Mouse (Mus musculus) kidney, embryonic 15.5 days (tissue): ENCODE results near the gene Tnp2. TPM values are rescaled to one million over a fixed set of nuclear protein-coding genes. Genes with fewer than 3 reads are reported as not detected.

Source experiments
- ATAC-seq: fragments of 200-750 bp; cut with Nextera tagmentation; replicated peaks from 2 replicates; pipeline ENCODE4 v1.8.0; 2017; ENCODE audit warnings: moderate TSS enrichment; ENCODE audit not compliant: low FRiP score
- H3K27ac ChIP-seq: fragments of 300-500 bp; sonication (generic); 2 replicates; pipeline ENCODE4 v1.5.1; 2015; ENCODE audit warnings: mild to moderate bottlenecking, inconsistent platforms
- H3K27me3 ChIP-seq: fragments of 300-500 bp; sonication (generic); 2 replicates; pipeline ENCODE4 v1.6.1; 2015; ENCODE audit warnings: inconsistent platforms
- H3K36me3 ChIP-seq: fragments of 300-500 bp; sonication (generic); 2 replicates; pipeline ENCODE4 v1.6.1; 2015; ENCODE audit warnings: inconsistent platforms
- H3K4me1 ChIP-seq: fragments of 300-500 bp; sonication (generic); 2 replicates; pipeline ENCODE4 v1.6.1; 2015; ENCODE audit warnings: inconsistent platforms
- H3K4me2 ChIP-seq: fragments of 300-500 bp; sonication (generic); 2 replicates; pipeline ENCODE4 v1.6.1; 2015; ENCODE audit warnings: moderate library complexity, mild to moderate bottlenecking, inconsistent platforms
- H3K4me3 ChIP-seq: fragments of 300-500 bp; sonication (generic); replicated peaks from 2 replicates; pipeline ENCODE4 v1.5.1; 2015; ENCODE audit warnings: mild to moderate bottlenecking, inconsistent platforms
- H3K9ac ChIP-seq: fragments of 300-500 bp; sonication (generic); 2 replicates; pipeline ENCODE4 v1.6.1; 2015; ENCODE audit warnings: mild to moderate bottlenecking, inconsistent platforms
- H3K9me3 ChIP-seq: fragments of 300-500 bp; sonication (generic); replicated peaks from 2 replicates; pipeline ENCODE4 v1.6.1; 2016; ENCODE audit warnings: inconsistent platforms
- WGBS: fragments of 180-500 bp; shearing (Covaris S2); methylation state at CpG from one replicate; pipeline ENCODE4 v1.1.7; 2015; ENCODE audit warnings: mixed read lengths; 5-methylcytosine and 5-hydroxymethylcytosine counted together
- polyA plus RNA-seq: library from polyadenylated mRNA; unstranded; fragments of >200 nt; fragmentation: Nextera tagmentation; extraction: Ambion mirVana; gene quantifications from 2 replicates; pipeline ENCODE4 v1.2.1, GENCODE M21; 2015

The Tnp2 gene
- polyA plus RNA-seq, 1 experiment from 2014 or later = not detected

DNA sequence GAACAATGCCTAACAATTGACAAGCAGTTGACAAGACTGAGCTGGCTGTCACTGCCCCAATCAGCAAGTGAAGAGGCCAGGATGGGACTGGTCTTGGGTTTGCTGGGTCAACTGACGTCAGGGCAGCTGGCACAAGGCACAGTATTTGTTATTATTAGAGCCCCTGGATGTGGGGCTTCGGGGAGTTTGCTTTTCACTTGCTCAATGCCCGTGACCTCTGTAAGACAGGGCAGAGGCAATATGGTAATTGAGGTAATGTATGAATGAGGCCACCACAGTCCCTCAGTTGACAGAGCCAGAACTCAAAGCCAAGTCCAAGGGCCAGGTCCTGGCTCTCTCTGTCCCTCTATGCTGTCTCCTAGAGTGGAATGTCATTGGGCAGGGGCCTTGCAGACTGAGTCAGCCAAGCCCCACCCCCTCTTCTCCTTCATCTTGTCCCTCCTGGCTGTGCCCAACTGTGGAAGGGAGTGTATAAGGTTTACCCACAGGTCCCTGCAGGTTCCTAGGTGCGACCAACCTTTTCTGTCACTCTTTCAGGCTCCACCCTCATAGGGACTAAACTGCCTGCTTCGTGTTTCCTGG is 10.8 kb downstream of the Tnp2 start:
- ATAC-seq = no peak
- Histone ChIP-seq H3K27me3 (no peaks in the 10 kb centered on the region), H3K9me3 (no peaks in the 10 kb centered on the region), H3K4me1 (peaks cover 30% of the 10 kb centered on the region), H3K9ac (no peak overlapping the region), H3K36me3 (no peaks in the 10 kb centered on the region), H3K27ac (no peak overlapping the region), H3K4me2 (no peak overlapping the region), H3K4me3 (no peak overlapping the region)
- 52% methylated on average over 5 of the region's 5 CpGs for WGBS

DNA sequence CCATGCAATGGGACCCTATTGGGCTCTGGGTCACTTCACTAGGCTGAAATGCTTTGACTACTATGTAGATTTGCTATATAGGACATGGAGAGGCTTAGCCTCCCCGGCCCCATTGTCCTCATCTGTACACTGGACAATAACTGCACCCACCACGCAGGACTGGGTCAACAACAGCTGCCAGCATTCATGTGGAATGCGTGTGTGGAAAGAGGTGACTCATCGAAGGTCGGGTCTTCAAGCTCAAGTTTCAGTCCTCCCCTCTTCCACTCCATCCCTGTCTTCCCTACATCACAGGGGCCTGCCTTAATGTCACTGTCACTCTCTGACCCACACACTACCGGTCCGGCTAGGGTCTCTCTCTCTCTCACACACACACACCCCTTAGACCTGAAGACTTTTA is 12.1 kb downstream of the Tnp2 start:
- no peak overlapping the region for H3K4me2 ChIP-seq
- H3K9ac ChIP-seq = no peak overlapping the region
- no peak overlapping the region for H3K4me3 ChIP-seq
- no peak for ATAC-seq
- peaks cover 17% of the 10 kb centered on the region for H3K4me1 ChIP-seq
- H3K27ac ChIP-seq = no peak overlapping the region
- H3K36me3 ChIP-seq = no peaks in the 10 kb centered on the region
- WGBS = 22% methylated on average over 7 of the region's 7 CpGs
- no peaks in the 10 kb centered on the region for H3K9me3 ChIP-seq
- H3K27me3 ChIP-seq = no peaks in the 10 kb centered on the region

DNA sequence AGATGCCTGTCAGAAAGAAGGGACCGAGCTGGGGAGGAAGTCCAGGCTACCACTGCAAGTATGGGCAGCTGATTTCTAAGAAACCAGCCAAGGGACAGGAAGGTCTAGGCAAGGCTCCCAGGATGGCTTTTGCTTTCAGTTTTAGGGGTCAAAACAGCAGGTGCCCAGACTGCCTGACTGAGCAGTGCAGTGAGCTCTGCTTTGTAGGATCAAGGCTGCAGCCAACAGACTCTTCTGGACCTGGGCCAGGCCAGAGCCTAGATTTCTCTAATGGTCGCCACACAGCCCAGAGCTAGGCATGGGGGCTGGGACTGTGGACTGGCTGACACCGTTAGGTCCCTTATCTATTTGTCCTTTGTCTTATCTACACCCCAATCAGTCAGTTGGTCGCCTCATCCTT is 13.7 kb downstream of the Tnp2 start:
- no peak overlapping the region for H3K9ac ChIP-seq
- H3K4me2 ChIP-seq = no peak overlapping the region
- no peaks in the 10 kb centered on the region for H3K9me3 ChIP-seq
- WGBS = 73% methylated on average over 4 of the region's 4 CpGs
- H3K27me3 ChIP-seq = no peaks in the 10 kb centered on the region
- no peaks in the 10 kb centered on the region for H3K36me3 ChIP-seq
- H3K4me3 ChIP-seq = no peak overlapping the region
- H3K27ac ChIP-seq = no peak overlapping the region
- no peak for ATAC-seq
- H3K4me1 ChIP-seq = peaks cover 24% of the 10 kb centered on the region

DNA sequence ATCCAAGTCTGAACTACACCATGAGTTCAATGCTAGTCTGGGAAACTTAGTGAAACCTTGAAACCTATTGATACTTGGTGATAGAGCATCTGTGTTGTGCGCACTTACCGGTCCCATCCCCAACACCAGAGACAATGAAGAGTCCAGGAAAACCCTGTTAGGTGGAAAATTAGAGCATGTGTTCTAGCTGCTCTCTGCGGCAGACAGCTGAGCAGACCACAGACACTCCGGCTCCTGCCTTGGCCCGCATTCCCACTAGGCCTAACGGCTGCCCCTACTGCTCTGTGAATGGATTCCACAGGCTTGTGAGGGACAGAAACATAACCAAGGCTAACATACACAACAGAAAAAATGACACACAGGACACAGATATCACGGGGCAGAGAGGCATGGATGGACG is 14.9 kb downstream of the Tnp2 start:
- H3K4me2 ChIP-seq = no peak overlapping the region
- H3K27ac ChIP-seq = no peak overlapping the region
- WGBS = 84% methylated on average over 8 of the region's 8 CpGs
- H3K27me3 ChIP-seq = no peaks in the 10 kb centered on the region
- no peaks in the 10 kb centered on the region for H3K36me3 ChIP-seq
- no peak for ATAC-seq
- H3K4me3 ChIP-seq = no peak overlapping the region
- no peaks in the 10 kb centered on the region for H3K9me3 ChIP-seq
- no peak overlapping the region for H3K9ac ChIP-seq
- peaks cover 34% of the 10 kb centered on the region for H3K4me1 ChIP-seq

DNA sequence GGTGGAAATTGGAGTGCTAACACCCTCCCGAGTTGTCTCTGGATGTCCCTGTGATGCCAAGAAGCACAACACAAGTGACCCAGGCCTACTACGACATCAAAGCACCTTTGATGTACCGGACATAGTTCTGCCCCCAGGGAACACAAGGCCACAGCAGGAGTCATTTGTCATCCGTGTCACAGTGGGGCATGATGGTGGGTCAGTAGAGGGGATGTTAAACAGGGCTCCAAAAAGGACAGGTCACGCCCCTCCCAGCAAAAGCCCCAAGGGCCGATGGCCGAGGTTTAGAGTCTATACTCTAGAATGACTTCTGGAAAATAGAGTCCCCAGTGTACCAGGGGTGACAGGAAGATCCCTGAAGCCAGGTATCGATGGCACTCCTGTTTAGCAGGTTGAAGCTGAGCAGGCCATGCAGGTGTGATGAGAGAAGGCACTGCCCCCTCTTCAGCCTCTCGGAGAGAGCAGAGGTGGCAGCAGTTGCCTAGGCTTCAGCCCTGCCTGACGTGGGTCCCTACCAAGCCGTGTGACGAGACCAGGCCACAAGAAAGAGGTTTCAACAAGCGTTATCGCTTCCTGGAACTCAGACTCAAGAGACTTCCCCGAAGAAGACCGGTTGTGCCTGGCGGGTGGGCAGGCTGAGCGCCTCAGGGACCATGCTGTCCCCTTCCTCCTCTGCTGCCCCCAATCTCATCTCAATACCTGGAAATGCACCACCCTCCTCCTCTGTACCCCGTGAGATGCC is 16.5 kb downstream of the Tnp2 start:
- H3K4me1 ChIP-seq = peaks cover 31% of the 10 kb centered on the region
- 57% methylated on average over 19 of the region's 19 CpGs for WGBS
- no peak for ATAC-seq
- no peaks in the 10 kb centered on the region for H3K36me3 ChIP-seq
- no peaks in the 10 kb centered on the region for H3K9me3 ChIP-seq
- no peak overlapping the region for H3K27ac ChIP-seq
- H3K4me3 ChIP-seq = no peak overlapping the region
- no peak overlapping the region for H3K9ac ChIP-seq
- no peaks in the 10 kb centered on the region for H3K27me3 ChIP-seq
- H3K4me2 ChIP-seq = no peak overlapping the region

DNA sequence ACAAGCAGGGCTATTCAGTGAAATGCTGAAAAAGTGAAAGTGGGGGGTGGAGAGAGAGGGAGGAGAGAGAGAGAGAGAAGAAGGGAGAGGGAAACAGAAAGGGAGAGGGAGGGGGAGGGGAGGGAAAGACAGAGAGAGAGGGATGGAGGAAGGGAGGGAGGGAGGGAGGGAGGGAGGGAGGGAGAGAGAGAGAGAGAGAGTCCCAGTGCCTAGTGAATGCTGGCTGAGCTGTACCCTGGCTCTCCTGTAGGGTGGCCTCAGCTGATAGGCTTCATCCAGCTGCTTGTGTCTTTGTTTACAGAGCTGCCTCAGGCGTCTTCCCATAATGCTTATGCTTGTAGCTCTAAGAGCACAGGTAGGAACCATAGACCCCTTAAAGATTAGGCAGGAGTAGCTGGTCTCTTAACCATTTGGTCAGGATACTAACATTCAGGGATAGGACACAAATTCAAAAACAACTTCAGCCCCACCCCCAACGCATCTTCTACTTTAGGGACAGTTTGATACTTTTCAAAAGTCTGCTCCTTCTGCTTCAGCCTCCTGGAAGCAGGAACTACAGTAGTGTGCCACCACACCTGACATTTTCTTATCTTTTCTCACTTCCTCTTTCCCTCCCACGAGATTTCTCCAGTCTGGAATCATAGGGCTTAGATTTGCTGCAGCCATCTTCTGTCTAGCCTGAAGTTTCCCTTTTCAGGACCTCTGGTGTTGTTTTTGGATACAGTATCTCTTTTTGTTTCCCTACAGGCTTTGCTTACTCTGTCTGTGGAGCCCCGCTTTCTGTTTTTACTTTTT is 17.7 kb downstream of the Tnp2 start:
- Histone ChIP-seq H3K9me3 (no peaks in the 10 kb centered on the region), H3K27me3 (no peaks in the 10 kb centered on the region), H3K9ac (no peak overlapping the region), H3K27ac (no peak overlapping the region), H3K4me2 (no peak overlapping the region), H3K36me3 (no peaks in the 10 kb centered on the region), H3K4me1 (peaks cover 24% of the 10 kb centered on the region), H3K4me3 (no peak overlapping the region)
- ATAC-seq = no peak; the same call in 1 of the 2 replicates
- 46% methylated on average over 4 of the region's 4 CpGs for WGBS

DNA sequence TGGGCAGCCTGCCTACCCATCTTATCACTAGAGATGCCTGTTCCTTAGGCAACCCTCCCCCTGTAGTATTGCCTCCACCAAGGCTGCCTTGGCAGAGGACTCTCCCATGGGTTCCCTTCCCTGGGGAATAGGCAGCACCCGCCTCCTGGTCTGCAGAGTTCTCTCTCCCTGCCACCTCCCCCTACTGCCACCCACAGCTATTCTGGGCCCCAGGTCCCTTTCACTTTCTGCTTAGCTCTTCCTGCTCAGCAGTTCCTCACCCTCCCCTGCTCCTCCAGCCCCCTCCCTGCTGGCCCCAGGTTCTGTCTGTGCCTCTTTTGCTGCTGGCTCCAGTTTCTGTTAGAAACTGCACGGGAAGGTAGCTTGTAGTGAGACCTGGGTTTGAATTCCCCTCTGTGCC is 18.8 kb downstream of the Tnp2 start:
- no peak overlapping the region for H3K4me3 ChIP-seq
- no peak overlapping the region for H3K4me2 ChIP-seq
- H3K4me1 ChIP-seq = peaks cover 24% of the 10 kb centered on the region
- H3K27ac ChIP-seq = no peak overlapping the region
- no peaks in the 10 kb centered on the region for H3K9me3 ChIP-seq
- WGBS = 38% methylated on average over 2 of the region's 2 CpGs
- H3K27me3 ChIP-seq = no peaks in the 10 kb centered on the region
- no peak overlapping the region for H3K9ac ChIP-seq
- ATAC-seq = no peak
- no peaks in the 10 kb centered on the region for H3K36me3 ChIP-seq

DNA sequence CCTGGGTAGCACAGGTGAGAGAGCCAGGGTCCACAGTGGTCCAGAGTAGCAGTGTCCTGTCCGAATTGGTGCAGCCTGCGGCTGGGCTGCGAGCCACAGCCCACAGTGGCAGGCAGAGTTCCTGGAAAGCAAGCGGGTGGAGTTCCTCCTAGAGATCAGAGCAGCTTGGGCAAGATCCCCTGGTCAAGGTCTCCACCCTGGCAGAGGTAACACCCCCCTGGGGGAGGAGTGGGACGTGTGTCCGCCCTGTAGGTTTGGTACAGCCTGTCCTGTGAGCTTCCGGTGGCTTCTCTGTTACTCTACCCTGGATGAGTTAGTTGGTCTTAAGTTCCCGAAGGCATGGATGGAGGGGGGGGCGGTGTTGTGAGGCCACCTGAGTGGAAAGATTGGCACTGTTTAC is 19.6 kb downstream of the Tnp2 start:
- 41% methylated on average over 9 of the region's 9 CpGs for WGBS
- Histone ChIP-seq H3K27me3 (no peaks in the 10 kb centered on the region), H3K4me2 (no peak overlapping the region), H3K9me3 (no peaks in the 10 kb centered on the region), H3K27ac (no peak overlapping the region), H3K4me1 (peaks cover 28% of the 10 kb centered on the region), H3K36me3 (no peaks in the 10 kb centered on the region), H3K4me3 (no peak overlapping the region), H3K9ac (no peak overlapping the region)
- no peak for ATAC-seq

DNA sequence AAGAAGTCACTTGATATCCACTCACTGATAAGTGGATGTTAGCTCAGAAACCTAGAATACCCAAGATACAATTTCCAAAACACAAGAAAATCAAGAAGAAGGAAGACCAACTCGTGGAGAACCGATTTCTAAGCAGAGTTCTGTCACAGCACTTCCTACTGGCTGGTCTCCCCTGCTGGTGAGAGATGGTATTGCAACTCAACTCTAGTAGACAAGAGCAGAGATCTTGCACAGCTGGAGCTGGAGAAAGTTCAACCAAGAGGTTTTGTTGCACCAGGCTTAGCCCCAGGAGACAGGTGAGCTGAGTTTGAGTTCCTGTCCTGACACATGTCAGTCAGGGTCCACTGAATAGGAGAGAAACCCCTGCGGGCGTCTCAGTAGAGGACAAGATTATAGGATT is 21.3 kb downstream of the Tnp2 start:
- Histone ChIP-seq H3K9me3 (no peaks in the 10 kb centered on the region), H3K27ac (no peak overlapping the region), H3K9ac (no peak overlapping the region), H3K4me1 (peaks cover 30% of the 10 kb centered on the region), H3K4me3 (no peak overlapping the region), H3K27me3 (no peaks in the 10 kb centered on the region), H3K4me2 (no peak overlapping the region), H3K36me3 (no peaks in the 10 kb centered on the region)
- 44% methylated on average over 4 of the region's 4 CpGs for WGBS
- ATAC-seq = no peak

DNA sequence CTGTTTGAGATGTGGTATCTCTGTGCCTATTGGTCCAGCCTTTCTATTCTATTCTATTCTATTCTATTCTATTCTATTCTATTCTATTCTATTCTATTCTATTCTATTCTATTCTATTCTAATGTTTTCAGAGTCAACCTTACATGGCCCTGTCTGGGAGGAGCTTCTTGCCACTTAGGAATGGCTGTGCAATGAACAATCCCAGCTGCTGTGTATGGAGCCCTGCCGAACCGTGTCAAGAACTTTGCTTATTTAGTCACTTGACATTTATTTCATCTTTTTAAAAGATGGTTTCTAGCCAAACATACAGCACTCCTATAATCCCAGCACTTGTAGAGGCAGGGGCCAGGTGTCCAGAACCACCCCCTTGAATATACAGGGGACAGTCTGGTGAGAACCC is 24.1 kb downstream of the Tnp2 start:
- Histone ChIP-seq H3K4me3 (no peak overlapping the region), H3K27ac (no peak overlapping the region), H3K9me3 (no peaks in the 10 kb centered on the region), H3K27me3 (no peaks in the 10 kb centered on the region), H3K4me2 (no peak overlapping the region), H3K9ac (no peak overlapping the region), H3K4me1 (peaks cover 15% of the 10 kb centered on the region), H3K36me3 (no peaks in the 10 kb centered on the region)
- ATAC-seq = no peak
- 38% methylated on average over 2 of the region's 2 CpGs for WGBS

DNA sequence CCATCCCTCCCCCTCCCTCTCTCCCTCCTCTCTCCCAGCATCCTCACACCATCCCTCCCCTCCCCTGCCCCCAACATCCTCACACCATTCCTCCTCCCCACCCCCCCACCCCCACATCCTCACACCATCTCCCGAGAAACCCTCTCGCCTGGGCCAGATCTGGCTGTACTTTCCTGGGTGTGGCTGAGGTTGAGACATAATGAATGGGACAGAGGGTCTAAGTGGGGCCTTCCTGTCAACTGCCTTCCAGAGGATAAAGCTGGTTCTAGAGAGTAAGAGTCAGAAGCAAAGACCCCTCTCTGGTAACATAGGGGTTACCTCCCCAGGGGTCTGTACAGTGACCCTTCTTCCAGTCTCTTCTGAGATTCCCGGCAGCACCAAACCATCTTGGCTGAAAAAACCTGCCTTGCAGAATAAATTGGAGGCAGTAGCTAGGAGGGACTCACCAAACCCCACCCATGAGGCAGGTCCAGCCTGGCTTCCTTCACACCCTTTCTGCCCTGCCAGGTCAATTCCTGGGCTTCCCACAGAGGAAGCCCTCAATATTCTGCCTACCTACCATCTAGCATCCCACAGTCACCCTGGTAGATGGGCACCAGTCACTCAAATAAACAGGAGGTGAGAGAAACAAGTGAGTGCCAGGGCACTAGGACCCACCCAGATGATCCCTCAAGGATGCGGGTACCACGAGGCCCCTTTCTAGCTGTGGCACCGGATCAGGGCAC is 24.8 kb downstream of the Tnp2 start:
- Histone ChIP-seq H3K4me3 (no peak overlapping the region), H3K27me3 (no peaks in the 10 kb centered on the region), H3K27ac (no peak overlapping the region), H3K9me3 (no peaks in the 10 kb centered on the region), H3K4me1 (peaks cover 11% of the 10 kb centered on the region), H3K4me2 (no peak overlapping the region), H3K36me3 (no peaks in the 10 kb centered on the region), H3K9ac (no peak overlapping the region)
- 58% methylated on average over 6 of the region's 6 CpGs for WGBS
- ATAC-seq = no peak
